Mouse (Mus musculus): ENCODE data around the gene Gm15557.
A peak's percentile ranks its signal among the peaks of the same experiment; 100 is the strongest.
"Not testable (repeated sequence)": the region's sequence is repeated elsewhere in the genome, so short reads cannot be mapped to it uniquely, and the experiment has no call there.

Gm15557 gene

GRCm38 (mm10) chr2:155940681-155941080 is at the start of gene Gm15557:
Gene Gm15557 (plus strand): TSS chr2:155940728.
- no peak for DNase-seq (ENCODE audit: low spot score)

GRCm38 (mm10) chr2:155894307-155895045 is 46.1 kb upstream of the Gm15557 start:
- no peak for DNase-seq (ENCODE audit: low spot score)

- DNase-seq (ENCODE audit: low spot score), result no peak
Measured at GRCm38 (mm10) chr2:155895046-155895735, 45.3 kb upstream of the Gm15557 start.

GRCm38 (mm10) chr2:155902989-155903631 is 37.4 kb upstream of the Gm15557 start:
- no peak for DNase-seq (ENCODE audit: low spot score)

GRCm38 (mm10) chr2:155903632-155904008 is 36.9 kb upstream of the Gm15557 start:
- no peak for DNase-seq (ENCODE audit: low spot score)

- no peak for DNase-seq (ENCODE audit: low spot score)
Measured at GRCm38 (mm10) chr2:155914684-155915083, 25.8 kb upstream of the Gm15557 start.

- no peak for DNase-seq (ENCODE audit: low spot score)
Measured at GRCm38 (mm10) chr2:155923143-155923542, 17.4 kb upstream of the Gm15557 start.

GRCm38 (mm10) chr2:155925213-155925612 is 15.3 kb upstream of the Gm15557 start:
- DNase-seq (ENCODE audit: low spot score), result not testable (repeated sequence)

GRCm38 (mm10) chr2:155928711-155929345 is 11.7 kb upstream of the Gm15557 start:
- DNase-seq (ENCODE audit: low spot score), result peak; percentile 64

GRCm38 (mm10) chr2:155929531-155930442 is 10.7 kb upstream of the Gm15557 start, which contains the start of gene Uqcc1:
Gene Uqcc1 (minus strand): TSS chr2:155930310.
- peak; percentile 96 for DNase-seq (ENCODE audit: low spot score)

GRCm38 (mm10) chr2:155939897-155940529 is 515 bp upstream of the Gm15557 start:
- DNase-seq (ENCODE audit: low spot score), result no peak

- DNase-seq (ENCODE audit: low spot score), result peak; percentile 72
Measured at GRCm38 (mm10) chr2:155941697-155942442, 1.3 kb downstream of the Gm15557 start.

GRCm38 (mm10) chr2:155943463-155943862 is 2.9 kb downstream of the Gm15557 start:
- no peak for DNase-seq (ENCODE audit: low spot score)

GRCm38 (mm10) chr2:155944685-155945084 is 4.2 kb downstream of the Gm15557 start:
- no peak for DNase-seq (ENCODE audit: low spot score)

- DNase-seq (ENCODE audit: low spot score), result peak; percentile 36
Measured at GRCm38 (mm10) chr2:155945124-155945523, 4.6 kb downstream of the Gm15557 start, which contains the start of gene Gdf5. Gene Gdf5 (minus strand): TSS chr2:155945367.

GRCm38 (mm10) chr2:155945580-155945979 is 5.1 kb downstream of the Gm15557 start:
- no peak for DNase-seq (ENCODE audit: low spot score)

GRCm38 (mm10) chr2:155946069-155946468 is 5.5 kb downstream of the Gm15557 start:
- peak; percentile 85 for DNase-seq (ENCODE audit: low spot score)

- DNase-seq (ENCODE audit: low spot score), result no peak
Measured at GRCm38 (mm10) chr2:155946499-155946898, 6.0 kb downstream of the Gm15557 start.

- DNase-seq (ENCODE audit: low spot score), result no peak
Measured at GRCm38 (mm10) chr2:155947390-155948002, 7.0 kb downstream of the Gm15557 start.
